Mouse (Mus musculus): ENCODE data around the gene Ces4a. TPM values are rescaled to one million over a fixed set of nuclear protein-coding genes. Genes with fewer than 3 reads are reported as not detected.

Ces4a gene
- polyA plus RNA-seq, 1 experiment from 2014 or later = not detected

DNA sequence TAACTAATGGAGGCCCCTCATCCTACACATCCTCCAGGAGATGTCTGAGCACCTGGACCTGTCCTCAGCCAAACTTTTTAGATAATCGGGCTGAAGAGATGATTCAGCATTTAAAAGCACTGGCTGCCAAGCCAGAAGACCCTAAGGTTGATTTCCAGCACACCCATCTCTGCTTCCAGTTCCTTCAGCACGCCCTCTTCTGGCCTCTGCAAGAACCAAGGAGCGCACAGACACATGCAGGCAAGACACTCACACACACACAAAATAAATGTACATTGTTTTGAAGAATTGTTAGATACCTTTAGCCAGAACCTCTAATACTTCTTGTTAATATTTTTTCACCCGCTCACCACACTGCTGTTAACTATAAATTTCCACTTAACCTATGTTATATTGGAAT is 20.1 kb downstream of the Ces4a start:
- Histone ChIP-seq H3K4me3 (no peak overlapping the region), H3K9me3 (replicated peaks) (no peaks in the 10 kb centered on the region), H3K27me3 (peaks cover 13% of the 10 kb centered on the region; the same call in 1 of the 2 replicates), H3K4me2 (no peak overlapping the region), H3K9ac (no peak overlapping the region), H3K4me1 (replicated peaks) (peaks cover 10% of the 10 kb centered on the region), H3K27ac (no peak overlapping the region), H3K36me3 (no peaks in the 10 kb centered on the region)
- ATAC-seq (replicated peaks; ENCODE audit: insufficient number of reproducible peaks, insufficient read depth, low FRiP score, low read depth) = no peak
- 69% methylated on average over 4 of the region's 4 CpGs for WGBS

GRCm38 (mm10) chr8:105152623-105153398 is 21.2 kb downstream of the Ces4a start:
- WGBS = 6% methylated on average over 27 of the region's 27 CpGs
- peak; percentile 61 for ATAC-seq (replicated peaks; ENCODE audit: insufficient number of reproducible peaks, insufficient read depth, low FRiP score, low read depth)

GRCm38 (mm10) chr8:105154316-105154715 is 22.7 kb downstream of the Ces4a start:
- ATAC-seq (replicated peaks; ENCODE audit: insufficient number of reproducible peaks, insufficient read depth, low FRiP score, low read depth) = no peak
- no peak overlapping the region for H3K4me2 ChIP-seq
- H3K9me3 ChIP-seq (replicated peaks) = no peaks in the 10 kb centered on the region
- H3K27ac ChIP-seq = no peak overlapping the region
- H3K36me3 ChIP-seq = no peaks in the 10 kb centered on the region
- WGBS = 91% methylated on average over 5 of the region's 5 CpGs
- peaks cover 13% of the 10 kb centered on the region; the same call in 1 of the 2 replicates for H3K27me3 ChIP-seq
- no peak overlapping the region for H3K4me3 ChIP-seq
- peaks cover 10% of the 10 kb centered on the region for H3K4me1 ChIP-seq (replicated peaks)
- H3K9ac ChIP-seq = no peak overlapping the region

More at GRCm38 (mm10) chr8:105152623-105153398, 21.2 kb downstream of the Ces4a start:
- Histone ChIP-seq H3K4me3 (peak overlapping the region; percentile 45), H3K9me3 (replicated peaks) (no peaks in the 10 kb centered on the region), H3K36me3 (no peaks in the 10 kb centered on the region), H3K4me1 (replicated peaks) (peaks cover 10% of the 10 kb centered on the region), H3K27me3 (peaks cover 13% of the 10 kb centered on the region; the same call in 1 of the 2 replicates), H3K4me2 (peak overlapping the region; percentile 76), H3K9ac (peak overlapping the region; percentile 36), H3K27ac (0 out of 2 replicates have a peak overlapping the region, but pooled peaks have one; percentile 7)

- Histone ChIP-seq H3K9ac (no peak overlapping the region), H3K9me3 (replicated peaks) (no peaks in the 10 kb centered on the region), H3K36me3 (no peaks in the 10 kb centered on the region), H3K27me3 (peaks cover 13% of the 10 kb centered on the region; the same call in 1 of the 2 replicates), H3K4me3 (no peak overlapping the region), H3K4me1 (replicated peaks) (peaks cover 10% of the 10 kb centered on the region), H3K4me2 (no peak overlapping the region), H3K27ac (no peak overlapping the region)
- ATAC-seq (replicated peaks; ENCODE audit: insufficient number of reproducible peaks, insufficient read depth, low FRiP score, low read depth) = no peak
- 80% methylated on average over 6 of the region's 6 CpGs for WGBS
Measured at GRCm38 (mm10) chr8:105155091-105155745, 23.6 kb downstream of the Ces4a start.

GRCm38 (mm10) chr8:105157555-105157954 is 26.0 kb downstream of the Ces4a start:
- no peak overlapping the region for H3K4me2 ChIP-seq
- no peaks in the 10 kb centered on the region for H3K9me3 ChIP-seq (replicated peaks)
- no peak overlapping the region for H3K9ac ChIP-seq
- peaks cover 13% of the 10 kb centered on the region for H3K4me1 ChIP-seq (replicated peaks)
- WGBS = 48% methylated on average over 10 of the region's 10 CpGs
- no peaks in the 10 kb centered on the region for H3K36me3 ChIP-seq
- H3K27me3 ChIP-seq = peaks cover 4% of the 10 kb centered on the region; the same call in 1 of the 2 replicates
- ATAC-seq (replicated peaks; ENCODE audit: insufficient number of reproducible peaks, insufficient read depth, low FRiP score, low read depth) = no peak
- no peak overlapping the region for H3K4me3 ChIP-seq
- no peak overlapping the region for H3K27ac ChIP-seq

- Histone ChIP-seq H3K4me2 (no peak overlapping the region), H3K4me1 (replicated peaks) (peaks cover 8% of the 10 kb centered on the region), H3K9ac (no peak overlapping the region), H3K27ac (no peak overlapping the region), H3K9me3 (replicated peaks) (no peaks in the 10 kb centered on the region), H3K4me3 (no peak overlapping the region), H3K36me3 (no peaks in the 10 kb centered on the region), H3K27me3 (peaks cover 4% of the 10 kb centered on the region; the same call in 1 of the 2 replicates)
- ATAC-seq (replicated peaks; ENCODE audit: insufficient number of reproducible peaks, insufficient read depth, low FRiP score, low read depth) = no peak
- WGBS = 71% methylated on average over 3 of the region's 3 CpGs
Measured at GRCm38 (mm10) chr8:105158084-105158483, 26.5 kb downstream of the Ces4a start.

DNA sequence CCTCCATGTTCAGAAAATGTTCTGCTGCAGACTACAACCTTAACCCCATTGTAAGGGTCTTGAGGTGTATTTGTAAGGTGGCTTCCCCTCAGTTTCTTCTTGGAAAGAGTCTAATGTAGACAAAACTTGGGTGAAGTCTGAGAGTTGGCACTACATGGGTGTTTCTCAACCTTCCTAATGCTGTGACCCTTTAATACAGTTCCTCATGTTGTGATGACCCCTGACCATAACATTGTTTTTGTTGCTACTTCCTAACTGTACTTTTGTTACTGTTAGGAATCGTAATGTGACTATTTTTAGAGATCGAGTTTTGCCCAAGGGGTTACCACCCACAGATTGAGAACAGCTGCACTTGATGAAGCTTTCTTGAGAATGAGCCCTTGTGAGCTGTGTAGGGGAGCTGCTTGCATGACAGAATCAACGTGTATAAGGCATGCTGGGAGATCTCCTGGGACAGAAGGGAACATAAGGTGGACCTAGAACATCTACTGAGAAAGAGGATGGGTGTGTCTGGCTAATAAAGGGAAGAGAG is 29.6 kb downstream of the Ces4a start:
- no peaks in the 10 kb centered on the region for H3K9me3 ChIP-seq (replicated peaks)
- 29% methylated on average over 3 of the region's 3 CpGs for WGBS
- no peaks in the 10 kb centered on the region for H3K27me3 ChIP-seq
- ATAC-seq (replicated peaks; ENCODE audit: insufficient number of reproducible peaks, insufficient read depth, low FRiP score, low read depth) = no peak
- no peak overlapping the region for H3K4me2 ChIP-seq
- H3K9ac ChIP-seq = no peak overlapping the region
- H3K27ac ChIP-seq = no peak overlapping the region
- no peak overlapping the region for H3K4me3 ChIP-seq
- no peaks in the 10 kb centered on the region for H3K36me3 ChIP-seq
- H3K4me1 ChIP-seq (replicated peaks) = peaks cover 18% of the 10 kb centered on the region

GRCm38 (mm10) chr8:105164272-105164902 is 32.8 kb downstream of the Ces4a start:
- Histone ChIP-seq H3K27me3 (no peaks in the 10 kb centered on the region), H3K4me3 (no peak overlapping the region), H3K36me3 (no peaks in the 10 kb centered on the region), H3K9me3 (replicated peaks) (no peaks in the 10 kb centered on the region), H3K4me2 (no peak overlapping the region), H3K27ac (peak overlapping the region; percentile 37; the same call in 1 of the 2 replicates), H3K4me1 (replicated peaks) (peaks cover 18% of the 10 kb centered on the region), H3K9ac (no peak overlapping the region)
- 14% methylated on average over 6 of the region's 6 CpGs for WGBS
- no peak; the same call in 1 of the 2 replicates for ATAC-seq (replicated peaks; ENCODE audit: insufficient number of reproducible peaks, insufficient read depth, low FRiP score, low read depth)

DNA sequence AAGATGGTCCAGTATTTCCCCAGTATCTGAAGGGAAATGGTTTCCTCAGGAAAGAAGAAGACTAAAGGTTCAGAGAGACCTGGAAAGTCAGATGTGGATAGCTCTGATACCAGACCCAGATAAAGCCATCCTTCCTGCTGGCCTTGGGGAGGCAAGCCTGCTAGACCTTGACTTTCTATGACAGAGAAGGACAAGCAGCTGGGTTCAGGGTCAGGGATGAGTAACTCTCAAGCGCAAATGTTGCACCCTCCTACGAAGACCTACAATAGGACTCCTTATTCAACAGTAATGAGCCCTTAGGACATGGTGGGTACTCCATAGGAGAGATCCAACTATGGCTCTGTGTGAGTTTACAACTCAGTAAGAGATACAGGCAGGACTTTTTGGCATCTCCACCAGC is 33.6 kb downstream of the Ces4a start:
- no peaks in the 10 kb centered on the region for H3K36me3 ChIP-seq
- H3K4me1 ChIP-seq (replicated peaks) = peaks cover 25% of the 10 kb centered on the region
- no peak for ATAC-seq (replicated peaks; ENCODE audit: insufficient number of reproducible peaks, insufficient read depth, low FRiP score, low read depth)
- no peaks in the 10 kb centered on the region for H3K27me3 ChIP-seq
- H3K9ac ChIP-seq = no peak overlapping the region
- 91% methylated on average over 2 of the region's 2 CpGs for WGBS
- no peak overlapping the region for H3K27ac ChIP-seq
- no peak overlapping the region for H3K4me2 ChIP-seq
- no peaks in the 10 kb centered on the region for H3K9me3 ChIP-seq (replicated peaks)
- H3K4me3 ChIP-seq = no peak overlapping the region

- H3K4me3 ChIP-seq = no peak overlapping the region
- peaks cover 23% of the 10 kb centered on the region for H3K4me1 ChIP-seq (replicated peaks)
- ATAC-seq (replicated peaks; ENCODE audit: insufficient number of reproducible peaks, insufficient read depth, low FRiP score, low read depth) = no peak
- no peak overlapping the region for H3K27ac ChIP-seq
- no peak overlapping the region for H3K4me2 ChIP-seq
- H3K9me3 ChIP-seq (replicated peaks) = no peaks in the 10 kb centered on the region
- no peaks in the 10 kb centered on the region for H3K36me3 ChIP-seq
- WGBS = 78% methylated on average over 2 of the region's 2 CpGs
- no peak overlapping the region for H3K9ac ChIP-seq
- no peaks in the 10 kb centered on the region for H3K27me3 ChIP-seq
Measured at GRCm38 (mm10) chr8:105167116-105167515, 35.5 kb downstream of the Ces4a start.

GRCm38 (mm10) chr8:105169582-105169981 is 38.0 kb downstream of the Ces4a start:
- H3K4me2 ChIP-seq = peak overlapping the region; percentile 81
- H3K9ac ChIP-seq = peak overlapping the region; percentile 98
- H3K36me3 ChIP-seq = no peaks in the 10 kb centered on the region
- no peaks in the 10 kb centered on the region for H3K27me3 ChIP-seq
- H3K9me3 ChIP-seq (replicated peaks) = no peaks in the 10 kb centered on the region
- peak overlapping the region; percentile 95; the same call in 1 of the 2 replicates for H3K4me3 ChIP-seq
- no peak for ATAC-seq (replicated peaks; ENCODE audit: insufficient number of reproducible peaks, insufficient read depth, low FRiP score, low read depth)
- WGBS = 43% methylated on average over 3 of the region's 3 CpGs
- H3K27ac ChIP-seq = peak overlapping the region; percentile 27; the same call in 1 of the 2 replicates
- peaks cover 28% of the 10 kb centered on the region for H3K4me1 ChIP-seq (replicated peaks)

Data from heart, embryonic 15.5 days (tissue).